Mouse (Mus musculus): ENCODE data around the gene Pcyt1b. TPM values are rescaled to one million over a fixed set of nuclear protein-coding genes. Genes with fewer than 3 reads are reported as not detected.

Pcyt1b gene
- polyA plus RNA-seq, 1 experiment from 2014 or later, result 1.5 TPM

- H3K4me1 ChIP-seq, result peaks cover 5% of the 10 kb centered on the region
- 11% methylated on average over 19 of the region's 19 CpGs for WGBS
- ATAC-seq (ENCODE audit: extremely low read depth, insufficient number of reproducible peaks, low FRiP score, low TSS enrichment), result peak; percentile 95
- peak overlapping the region; percentile 51 for H3K4me3 ChIP-seq
- H3K27ac ChIP-seq (replicated peaks), result peak overlapping the region; percentile 65
- no peaks in the 10 kb centered on the region for H3K36me3 ChIP-seq
- peaks cover 4% of the 10 kb centered on the region; the same call in 1 of the 2 replicates for H3K27me3 ChIP-seq (replicated peaks)
- H3K4me2 ChIP-seq, result peak overlapping the region; percentile 75
- H3K9me3 ChIP-seq, result no peaks in the 10 kb centered on the region
- H3K9ac ChIP-seq, result peak overlapping the region; percentile 64
These were observed 20.5 kb downstream of the Pcyt1b start for GRCm38 (mm10) chrX:93674836-93675795.

- no peaks in the 10 kb centered on the region for H3K9me3 ChIP-seq
- WGBS, result 51% methylated on average over 2 of the region's 2 CpGs
- no peak overlapping the region for H3K27ac ChIP-seq (replicated peaks)
- no peak for ATAC-seq (ENCODE audit: extremely low read depth, insufficient number of reproducible peaks, low FRiP score, low TSS enrichment)
- H3K27me3 ChIP-seq (replicated peaks), result peaks cover 4% of the 10 kb centered on the region; the same call in 1 of the 2 replicates
- H3K4me2 ChIP-seq, result peak overlapping the region; percentile 75
- H3K4me3 ChIP-seq, result peak overlapping the region; percentile 51
- peaks cover 5% of the 10 kb centered on the region for H3K4me1 ChIP-seq
- 0 out of 2 replicates have a peak overlapping the region, but pooled peaks have one; percentile 64 for H3K9ac ChIP-seq
- no peaks in the 10 kb centered on the region for H3K36me3 ChIP-seq
These were observed 21.6 kb downstream of the Pcyt1b start for GRCm38 (mm10) chrX:93676228-93676627.

- ATAC-seq (ENCODE audit: extremely low read depth, insufficient number of reproducible peaks, low FRiP score, low TSS enrichment), result no peak
- Histone ChIP-seq H3K4me3 (no peak overlapping the region), H3K27me3 (replicated peaks) (no peaks in the 10 kb centered on the region), H3K9ac (no peak overlapping the region), H3K9me3 (no peaks in the 10 kb centered on the region), H3K4me1 (no peaks in the 10 kb centered on the region), H3K27ac (replicated peaks) (no peak overlapping the region), H3K4me2 (no peak overlapping the region), H3K36me3 (no peaks in the 10 kb centered on the region)
- 67% methylated on average over 6 of the region's 6 CpGs for WGBS
These were observed 34.6 kb downstream of the Pcyt1b start for GRCm38 (mm10) chrX:93689287-93689686.

GRCm38 (mm10) chrX:93690672-93691071 lies 36.0 kb downstream of the Pcyt1b start:
- H3K4me2 ChIP-seq, result no peak overlapping the region
- ATAC-seq (ENCODE audit: extremely low read depth, insufficient number of reproducible peaks, low FRiP score, low TSS enrichment), result no peak
- H3K4me1 ChIP-seq, result no peaks in the 10 kb centered on the region
- 56% methylated on average over 8 of the region's 8 CpGs for WGBS
- H3K4me3 ChIP-seq, result no peak overlapping the region
- no peak overlapping the region for H3K27ac ChIP-seq (replicated peaks)
- no peaks in the 10 kb centered on the region for H3K27me3 ChIP-seq (replicated peaks)
- no peaks in the 10 kb centered on the region for H3K36me3 ChIP-seq
- no peaks in the 10 kb centered on the region for H3K9me3 ChIP-seq
- H3K9ac ChIP-seq, result no peak overlapping the region

- Histone ChIP-seq H3K9me3 (no peaks in the 10 kb centered on the region), H3K9ac (no peak overlapping the region), H3K27ac (replicated peaks) (no peak overlapping the region), H3K4me3 (no peak overlapping the region), H3K27me3 (replicated peaks) (no peaks in the 10 kb centered on the region), H3K36me3 (no peaks in the 10 kb centered on the region), H3K4me1 (peaks cover 3% of the 10 kb centered on the region; the same call in 1 of the 2 replicates), H3K4me2 (no peak overlapping the region)
- ATAC-seq (ENCODE audit: extremely low read depth, insufficient number of reproducible peaks, low FRiP score, low TSS enrichment), result no peak
- WGBS, result 33% methylated on average over 1 of the region's 1 CpGs
These were observed 42.9 kb downstream of the Pcyt1b start for GRCm38 (mm10) chrX:93697596-93697995.

- no peak overlapping the region for H3K27ac ChIP-seq (replicated peaks)
These were observed 46.0 kb downstream of the Pcyt1b start for GRCm38 (mm10) chrX:93700528-93701225.

GRCm38 (mm10) chrX:93712566-93712965 lies 57.9 kb downstream of the Pcyt1b start:
- Histone ChIP-seq H3K4me1 (no peaks in the 10 kb centered on the region), H3K27me3 (replicated peaks) (no peaks in the 10 kb centered on the region), H3K4me3 (no peak overlapping the region), H3K36me3 (no peaks in the 10 kb centered on the region), H3K9me3 (no peaks in the 10 kb centered on the region), H3K27ac (replicated peaks) (no peak overlapping the region), H3K4me2 (no peak overlapping the region), H3K9ac (no peak overlapping the region)
- WGBS, result 54% methylated on average over 1 of the region's 1 CpGs
- no peak for ATAC-seq (ENCODE audit: extremely low read depth, insufficient number of reproducible peaks, low FRiP score, low TSS enrichment)

More at GRCm38 (mm10) chrX:93700528-93701225, 46.0 kb downstream of the Pcyt1b start:
- H3K27me3 ChIP-seq (replicated peaks), result no peaks in the 10 kb centered on the region
- H3K4me3 ChIP-seq, result no peak overlapping the region
- no peak for ATAC-seq (ENCODE audit: extremely low read depth, insufficient number of reproducible peaks, low FRiP score, low TSS enrichment)
- peaks cover 3% of the 10 kb centered on the region; the same call in 1 of the 2 replicates for H3K4me1 ChIP-seq
- peak overlapping the region; percentile 41 for H3K4me2 ChIP-seq
- no peaks in the 10 kb centered on the region for H3K9me3 ChIP-seq
- H3K36me3 ChIP-seq, result no peaks in the 10 kb centered on the region
- WGBS, result 32% methylated on average over 8 of the region's 8 CpGs
- no peak overlapping the region for H3K9ac ChIP-seq

- H3K4me2 ChIP-seq, result no peak overlapping the region
- no peak overlapping the region for H3K4me3 ChIP-seq
- no peaks in the 10 kb centered on the region for H3K27me3 ChIP-seq (replicated peaks)
- H3K4me1 ChIP-seq, result no peaks in the 10 kb centered on the region
- H3K9ac ChIP-seq, result no peak overlapping the region
- no peak for ATAC-seq (ENCODE audit: extremely low read depth, insufficient number of reproducible peaks, low FRiP score, low TSS enrichment)
- H3K27ac ChIP-seq (replicated peaks), result no peak overlapping the region
- H3K9me3 ChIP-seq, result no peaks in the 10 kb centered on the region
- 74% methylated on average over 1 of the region's 1 CpGs for WGBS
- H3K36me3 ChIP-seq, result no peaks in the 10 kb centered on the region
These were observed 74.9 kb downstream of the Pcyt1b start for GRCm38 (mm10) chrX:93729529-93729928.

- no peak overlapping the region for H3K4me2 ChIP-seq
- no peaks in the 10 kb centered on the region for H3K36me3 ChIP-seq
- H3K4me3 ChIP-seq, result no peak overlapping the region
- H3K27ac ChIP-seq (replicated peaks), result no peak overlapping the region
- ATAC-seq (ENCODE audit: extremely low read depth, insufficient number of reproducible peaks, low FRiP score, low TSS enrichment), result no peak
- no peak overlapping the region for H3K9ac ChIP-seq
- no peaks in the 10 kb centered on the region for H3K4me1 ChIP-seq
- H3K27me3 ChIP-seq (replicated peaks), result no peaks in the 10 kb centered on the region
- no peaks in the 10 kb centered on the region for H3K9me3 ChIP-seq
- WGBS, result 80% methylated on average over 8 of the region's 8 CpGs
These were observed 76.2 kb downstream of the Pcyt1b start for GRCm38 (mm10) chrX:93730854-93731253.

- no peaks in the 10 kb centered on the region for H3K9me3 ChIP-seq
- no peaks in the 10 kb centered on the region for H3K27me3 ChIP-seq (replicated peaks)
- H3K4me1 ChIP-seq, result no peaks in the 10 kb centered on the region
- no peak overlapping the region for H3K9ac ChIP-seq
- H3K27ac ChIP-seq (replicated peaks), result no peak overlapping the region
- H3K4me3 ChIP-seq, result no peak overlapping the region
- H3K36me3 ChIP-seq, result no peaks in the 10 kb centered on the region
- no peak overlapping the region for H3K4me2 ChIP-seq
- ATAC-seq (ENCODE audit: extremely low read depth, insufficient number of reproducible peaks, low FRiP score, low TSS enrichment), result no peak
These were observed 77.7 kb downstream of the Pcyt1b start for GRCm38 (mm10) chrX:93732407-93732806.

GRCm38 (mm10) chrX:93732975-93733748 lies 78.5 kb downstream of the Pcyt1b start:
- 44% methylated on average over 6 of the region's 6 CpGs for WGBS
- no peaks in the 10 kb centered on the region for H3K36me3 ChIP-seq
- H3K4me3 ChIP-seq, result no peak overlapping the region
- H3K27ac ChIP-seq (replicated peaks), result no peak overlapping the region
- no peaks in the 10 kb centered on the region for H3K9me3 ChIP-seq
- no peak overlapping the region for H3K9ac ChIP-seq
- ATAC-seq (ENCODE audit: extremely low read depth, insufficient number of reproducible peaks, low FRiP score, low TSS enrichment), result no peak
- no peak overlapping the region for H3K4me2 ChIP-seq
- no peaks in the 10 kb centered on the region for H3K27me3 ChIP-seq (replicated peaks)
- H3K4me1 ChIP-seq, result no peaks in the 10 kb centered on the region

Data from heart, embryonic 13.5 days (tissue).